Mouse (Mus musculus) lung, embryonic 16.5 days (tissue): Measurements from ENCODE around the gene Pate3. TPM values are rescaled to one million over a fixed set of nuclear protein-coding genes. Genes with fewer than 3 reads are reported as not detected.

ENCODE experiments used
- polyA plus RNA-seq: library from polyadenylated mRNA; unstranded; fragments of >200 nt; fragmentation: Nextera tagmentation; extraction: Ambion mirVana; gene quantifications from 2 replicates; pipeline ENCODE4 v1.2.1, GENCODE M21; 2015

The Pate3 gene
- polyA plus RNA-seq, 1 experiment from 2014 or later: not detected

Other genes with a start within 250 kb of the Pate3 start
- 3.2 and 3.6 TPM in 2 replicates for gene Cdon, start 227.1 kb downstream of the Pate3 start, polyA plus RNA-seq
- gene Gm1113, start 129.9 kb downstream of the Pate3 start, polyA plus RNA-seq: not detected in 2 replicates
- gene Ddx25, start 89.7 kb downstream of the Pate3 start, polyA plus RNA-seq: 0.67 and 0.77 TPM in 2 replicates
- 13.9 and 14.1 TPM in 2 replicates for gene Pus3, start 89.6 kb downstream of the Pate3 start, polyA plus RNA-seq
- gene Pate2, start 77.9 kb downstream of the Pate3 start, polyA plus RNA-seq: 0.30 and 0.72 TPM in 2 replicates
- 24.1 and 25.1 TPM in 2 replicates for gene Hyls1, start 77.8 kb downstream of the Pate3 start, polyA plus RNA-seq
- not detected in 2 replicates for gene Pate4, start 36.3 kb downstream of the Pate3 start, polyA plus RNA-seq
- gene Pate1, start 39.2 kb upstream of the Pate3 start, polyA plus RNA-seq: not detected in 2 replicates
- gene Gm17677, start 92.8 kb upstream of the Pate3 start, polyA plus RNA-seq: not detected in 2 replicates
- not detected in 2 replicates for gene Gm17727, start 129.9 kb upstream of the Pate3 start, polyA plus RNA-seq
- not detected in 2 replicates for gene Gm27235, start 141.9 kb upstream of the Pate3 start, polyA plus RNA-seq
- gene D730048I06Rik, start 141.9 kb upstream of the Pate3 start, polyA plus RNA-seq: not detected in 2 replicates
- not detected in 2 replicates for gene 9230110F15Rik, start 195.9 kb upstream of the Pate3 start, polyA plus RNA-seq